Mouse (Mus musculus) liver, adult (tissue): ENCODE measurements around the gene Smg5.
"Not testable (repeated sequence)": the region's sequence is repeated elsewhere in the genome, so short reads cannot be mapped to it uniquely, and the experiment has no call there.

Experiments
- GATA4 ChIP-seq: IDR thresholded peaks from 2 replicates; pipeline ENCODE4 v1.6.1; 2014; ENCODE audit warnings: mild to moderate bottlenecking, low read length; ENCODE audit not compliant: insufficient replicate concordance

The Smg5 gene

GRCm38 (mm10) chr3:88337367-88338020, 1.4 kb downstream of the Smg5 start:
- TF ChIP-seq GATA4: no peak

- no peak for TF ChIP-seq GATA4
Observed at GRCm38 (mm10) chr3:88338316-88338715, 2.3 kb downstream of the Smg5 start.

- TF ChIP-seq GATA4: no peak
Observed at GRCm38 (mm10) chr3:88339006-88339405, 2.9 kb downstream of the Smg5 start.

- no peak for TF ChIP-seq GATA4
Observed at GRCm38 (mm10) chr3:88350732-88351131, 14.7 kb downstream of the Smg5 start.

- no peak for TF ChIP-seq GATA4
Observed at GRCm38 (mm10) chr3:88352907-88353306, 16.8 kb downstream of the Smg5 start.

GRCm38 (mm10) chr3:88354396-88355165, 18.5 kb downstream of the Smg5 start:
- no peak for TF ChIP-seq GATA4

GRCm38 (mm10) chr3:88359584-88359983, 23.5 kb downstream of the Smg5 start:
- TF ChIP-seq GATA4: no peak

GRCm38 (mm10) chr3:88359989-88360388, 23.9 kb downstream of the Smg5 start:
- no peak for TF ChIP-seq GATA4

GRCm38 (mm10) chr3:88361096-88361495, 25.0 kb downstream of the Smg5 start:
- no peak for TF ChIP-seq GATA4

GRCm38 (mm10) chr3:88361612-88362313, 25.7 kb downstream of the Smg5 start:
- no peak for TF ChIP-seq GATA4

GRCm38 (mm10) chr3:88363700-88364099, 27.6 kb downstream of the Smg5 start:
- no peak for TF ChIP-seq GATA4

- TF ChIP-seq GATA4: no peak
Observed at GRCm38 (mm10) chr3:88364337-88364736, 28.3 kb downstream of the Smg5 start, which contains the start of gene Paqr6. Gene Paqr6, plus strand, starts transcription at chr3:88364584.

- TF ChIP-seq GATA4: no peak
Observed at GRCm38 (mm10) chr3:88365705-88366361, 29.8 kb downstream of the Smg5 start.

- not testable (repeated sequence) for TF ChIP-seq GATA4
Observed at GRCm38 (mm10) chr3:88372643-88373042, 36.6 kb downstream of the Smg5 start, which contains the start of gene Bglap3. Gene Bglap3, minus strand, starts transcription at chr3:88372743.

- not testable (repeated sequence) for TF ChIP-seq GATA4
Observed at GRCm38 (mm10) chr3:88378599-88378998, 42.5 kb downstream of the Smg5 start, which contains the start of gene Bglap2. Gene Bglap2, minus strand, starts transcription at chr3:88378699.
